Mouse (Mus musculus): ENCODE data around the gene Sept4.

Sept4 gene

DNA sequence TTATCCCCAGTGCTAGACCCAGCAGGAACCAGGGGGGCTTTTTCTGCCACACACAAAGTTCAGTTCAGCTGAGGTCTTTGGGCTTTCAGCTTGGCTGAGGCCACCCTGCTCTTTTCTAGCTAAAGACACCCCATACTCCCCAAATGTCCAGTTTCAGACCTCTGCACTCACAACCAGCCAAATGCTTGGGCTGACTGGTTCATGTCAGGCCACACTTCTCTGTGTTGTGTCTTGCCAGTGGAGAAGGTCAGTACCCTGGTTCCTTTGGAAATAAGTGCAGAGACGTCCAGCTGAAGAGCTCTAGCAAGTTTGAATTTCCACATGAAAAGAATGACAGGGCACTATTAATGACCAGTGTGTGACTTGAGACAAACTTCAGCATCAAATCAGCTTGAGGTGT lies 11.0 kb downstream of the Sept4 start:
- DNase-seq = no peak

DNA sequence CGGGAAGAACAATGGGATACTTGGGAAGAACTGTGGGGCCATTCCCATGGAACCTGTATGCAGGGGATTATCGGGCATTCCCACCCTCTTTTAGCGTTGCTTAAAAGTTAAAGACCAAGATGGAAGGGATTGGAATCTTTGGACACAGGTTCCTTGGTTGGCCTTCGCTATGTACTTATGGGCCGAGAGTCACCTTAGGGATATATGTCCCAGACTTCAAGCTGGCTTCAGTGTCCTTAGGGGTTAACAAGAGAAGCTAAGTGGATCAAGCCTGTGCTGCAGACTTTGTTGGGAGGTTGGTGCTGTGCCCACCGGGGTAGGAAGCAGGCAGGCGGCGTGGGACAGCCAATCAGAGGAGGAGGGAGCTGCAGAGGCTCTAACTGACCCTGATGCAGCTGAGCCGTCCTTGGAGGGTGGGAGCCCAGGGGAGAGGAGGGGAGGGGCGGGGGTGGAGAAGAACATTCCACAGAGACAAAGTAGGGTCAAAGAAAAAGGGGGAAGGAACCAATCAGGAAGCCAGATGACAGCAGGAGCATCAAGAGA lies 11.9 kb downstream of the Sept4 start:
- DNase-seq = peak in 1 of 2 experiments; percentile 11

DNA sequence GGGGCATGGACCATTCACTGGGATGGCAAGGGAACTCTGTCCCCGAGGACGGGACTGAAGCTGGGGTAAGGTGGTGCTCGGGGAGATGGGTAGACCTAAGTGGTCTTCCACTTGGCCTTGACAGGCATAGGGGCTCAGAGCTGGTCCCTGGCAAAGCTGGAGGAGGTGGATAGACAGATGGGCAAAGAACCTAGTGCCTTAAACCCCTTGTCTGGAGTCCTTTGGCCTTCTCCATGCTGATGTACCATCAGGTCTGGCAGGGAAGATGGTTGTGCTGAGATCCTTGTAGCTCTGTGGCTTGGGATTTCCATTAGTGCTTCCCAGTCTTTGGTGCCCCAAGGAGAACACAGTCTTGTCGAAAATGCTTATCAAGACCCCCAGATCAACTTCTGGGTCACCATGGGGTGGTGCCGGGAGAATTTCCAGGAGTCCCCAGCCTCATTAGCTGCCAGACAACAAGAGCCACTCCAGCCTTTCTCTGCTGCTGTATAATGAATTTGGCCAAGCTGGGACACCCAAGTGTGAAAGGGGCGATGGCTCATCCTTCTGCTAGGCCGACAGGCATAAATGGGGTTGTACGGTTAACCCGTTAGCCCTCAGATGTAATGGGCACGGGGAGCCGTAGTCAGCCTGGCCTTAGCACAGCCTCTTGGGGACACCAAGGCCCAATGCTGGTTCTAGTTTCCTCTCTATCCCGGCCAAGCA lies 12.6 kb downstream of the Sept4 start:
- no peak for DNase-seq

- DNase-seq = no peak
These were observed 13.4 kb downstream of the Sept4 start for GRCm38 (mm10) chr11:87581933-87582710.

- no peak for DNase-seq
These were observed 14.8 kb downstream of the Sept4 start for GRCm38 (mm10) chr11:87583291-87584034.

GRCm38 (mm10) chr11:87584711-87585505 lies 16.2 kb downstream of the Sept4 start:
- peak; percentile 64 to 77 for DNase-seq

DNA sequence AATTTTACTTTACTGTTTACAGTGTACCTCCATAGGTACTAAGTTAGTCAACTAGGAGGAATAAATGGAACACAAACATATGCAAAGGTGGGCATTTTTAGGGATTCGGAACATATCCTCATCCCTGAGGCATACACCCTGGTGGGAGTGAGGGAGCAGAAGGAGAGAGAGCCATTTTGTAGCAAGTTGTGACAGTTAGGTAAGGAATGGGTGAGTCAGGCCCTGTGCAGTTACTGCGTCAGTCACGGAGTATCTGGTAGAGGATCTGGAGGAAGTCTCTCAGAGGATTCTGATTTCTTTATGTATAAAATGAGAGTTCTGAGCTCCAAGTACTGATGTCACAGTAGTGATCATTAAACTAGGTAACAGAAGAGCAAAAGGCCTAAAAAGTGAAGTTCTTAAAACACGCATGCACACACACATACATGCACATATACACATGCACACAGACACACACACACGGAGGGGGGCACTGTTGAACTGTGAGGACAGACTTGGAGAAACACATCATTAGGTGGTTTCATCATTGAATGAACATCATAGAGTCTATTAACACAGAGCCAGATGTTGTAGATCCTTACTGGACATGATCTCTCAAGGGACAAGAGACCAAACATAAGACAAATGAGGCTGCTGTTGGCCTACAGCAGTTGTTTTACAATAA lies 18.6 kb downstream of the Sept4 start:
- no peak for DNase-seq

DNA sequence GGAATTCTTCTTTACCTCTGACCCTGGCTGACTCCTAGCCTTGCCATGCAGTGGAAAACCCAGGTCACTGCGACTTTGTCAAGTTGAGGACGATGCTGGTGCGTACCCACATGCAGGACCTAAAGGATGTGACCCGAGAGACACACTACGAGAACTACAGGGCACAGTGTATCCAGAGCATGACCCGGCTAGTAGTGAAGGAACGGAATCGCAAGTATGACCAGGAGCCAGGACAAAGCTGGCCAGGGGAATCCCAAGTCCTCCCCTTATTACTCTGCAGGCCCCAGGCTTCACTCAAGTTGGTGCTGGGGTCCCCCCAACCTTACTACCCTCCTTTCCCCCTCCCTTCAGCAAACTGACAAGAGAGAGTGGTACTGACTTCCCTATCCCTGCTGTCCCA lies 20.9 kb downstream of the Sept4 start:
- DNase-seq = no peak

GRCm38 (mm10) chr11:87590841-87591525 lies 22.3 kb downstream of the Sept4 start:
- DNase-seq = peak; percentile 42 to 65

- DNase-seq = peak; percentile 98 to 99
These were observed 23.0 kb downstream of the Sept4 start, which contains the start of gene Mtmr4 for GRCm38 (mm10) chr11:87591526-87592353. Gene Mtmr4, plus strand, starts transcription at chr11:87592162.

DNA sequence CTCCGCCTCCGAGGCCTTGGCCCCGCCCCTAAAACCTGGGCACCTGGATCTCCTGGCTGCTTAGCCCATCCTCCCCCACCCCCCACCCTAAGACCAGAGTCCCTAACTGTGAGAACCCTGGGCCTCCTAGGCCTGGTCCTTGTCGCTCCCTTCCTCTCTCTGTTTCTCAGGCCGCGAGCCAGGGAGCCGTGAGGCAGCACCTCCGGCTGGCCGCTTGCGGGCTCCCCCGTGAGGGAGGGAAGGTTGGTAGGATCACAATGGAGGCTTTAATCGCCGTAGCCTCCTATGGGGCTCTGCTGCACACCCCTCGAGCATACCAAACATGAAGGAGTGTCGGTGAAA lies 23.6 kb downstream of the Sept4 start:
- DNase-seq = no peak

DNA sequence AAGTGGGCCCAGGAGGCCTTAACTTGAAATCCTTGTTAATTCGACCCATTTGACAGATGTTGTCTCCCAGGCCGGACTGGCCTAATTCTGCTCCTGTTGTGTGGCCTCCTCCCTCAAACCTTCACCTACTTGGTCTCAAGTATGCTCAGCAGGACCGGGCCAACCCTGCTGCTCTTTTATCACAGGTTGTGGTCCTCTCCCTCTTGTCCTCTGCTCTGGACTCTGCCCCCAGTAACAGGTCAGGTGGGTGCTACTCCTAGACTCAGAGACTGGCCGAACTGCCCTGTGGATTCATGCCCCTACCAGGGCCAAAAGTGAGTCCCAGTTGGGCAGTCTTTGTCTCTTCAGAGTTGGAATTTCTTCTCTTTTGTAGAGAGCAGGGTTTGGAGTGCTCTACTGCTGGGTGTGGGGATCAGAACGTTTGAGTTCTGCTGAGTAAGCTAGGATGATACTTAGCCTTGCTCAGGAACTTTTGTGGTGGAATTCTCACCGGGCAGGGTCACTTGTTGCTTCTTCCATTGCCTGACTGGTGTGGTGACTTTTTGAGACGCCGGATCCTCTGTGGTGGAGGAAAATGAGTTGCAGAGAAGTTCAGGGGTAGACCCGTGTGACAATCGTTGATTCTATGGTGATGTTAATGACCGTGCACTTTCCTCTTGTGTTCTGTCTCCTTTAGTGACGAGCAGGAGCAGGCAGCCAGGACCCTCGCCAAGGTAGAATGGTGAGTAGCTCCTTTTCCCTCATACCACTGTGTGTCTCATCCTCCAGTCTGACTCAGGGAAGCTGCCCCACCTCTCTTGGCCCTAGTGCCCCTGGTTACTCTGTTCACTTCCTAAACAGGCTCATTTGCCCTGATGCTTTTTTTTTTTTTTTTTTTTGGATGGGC lies 24.3 kb downstream of the Sept4 start:
- DNase-seq = peak in 1 of 2 experiments; percentile 55

GRCm38 (mm10) chr11:87595327-87595841 lies 26.7 kb downstream of the Sept4 start:
- DNase-seq = peak; percentile 88 to 92

- DNase-seq = peak; percentile 33 to 49
These were observed 27.3 kb downstream of the Sept4 start for GRCm38 (mm10) chr11:87595976-87596375.

DNA sequence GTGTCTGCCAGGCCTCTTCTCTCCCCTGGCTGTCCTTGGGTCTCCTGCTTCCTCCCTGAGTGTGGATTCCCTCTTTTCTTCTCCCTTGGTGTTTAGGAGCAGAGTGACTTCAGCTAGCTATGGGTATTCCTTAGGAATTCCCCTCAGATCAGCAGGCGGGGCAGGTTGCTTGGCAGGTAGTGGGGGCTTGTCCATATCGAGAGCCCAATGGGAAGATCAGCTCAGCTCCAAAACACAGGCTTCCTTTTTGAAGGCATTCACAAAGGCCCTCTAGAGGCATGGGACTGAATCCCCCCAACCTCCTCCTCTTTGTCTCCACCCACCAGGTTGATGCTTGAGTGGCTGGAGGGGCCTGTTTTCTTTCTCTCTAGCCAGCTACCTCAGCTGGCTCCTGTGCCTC lies 27.8 kb downstream of the Sept4 start:
- peak in 1 of 2 experiments; percentile 19 for DNase-seq

DNA sequence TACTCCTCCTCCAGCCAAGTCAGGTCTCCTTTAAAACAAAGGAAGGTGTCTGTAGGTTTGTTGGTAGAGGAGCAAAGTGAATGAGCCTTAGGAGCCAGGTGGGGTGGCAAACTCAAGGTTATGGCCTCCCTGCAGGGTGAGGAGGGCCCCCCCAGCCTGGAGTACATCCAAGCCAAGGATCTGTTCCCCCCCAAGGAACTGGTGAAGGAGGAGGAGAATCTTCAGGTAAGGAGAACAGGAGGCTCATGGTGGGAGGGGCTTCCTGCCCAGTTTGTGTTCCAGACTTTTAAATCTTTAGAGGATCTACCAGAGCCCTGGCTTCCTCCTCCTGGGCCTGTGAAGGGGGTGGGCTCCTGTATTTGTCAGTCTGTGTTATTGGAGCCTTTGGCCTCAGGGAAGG lies 28.4 kb downstream of the Sept4 start:
- peak in 1 of 2 experiments; percentile 2 for DNase-seq

DNA sequence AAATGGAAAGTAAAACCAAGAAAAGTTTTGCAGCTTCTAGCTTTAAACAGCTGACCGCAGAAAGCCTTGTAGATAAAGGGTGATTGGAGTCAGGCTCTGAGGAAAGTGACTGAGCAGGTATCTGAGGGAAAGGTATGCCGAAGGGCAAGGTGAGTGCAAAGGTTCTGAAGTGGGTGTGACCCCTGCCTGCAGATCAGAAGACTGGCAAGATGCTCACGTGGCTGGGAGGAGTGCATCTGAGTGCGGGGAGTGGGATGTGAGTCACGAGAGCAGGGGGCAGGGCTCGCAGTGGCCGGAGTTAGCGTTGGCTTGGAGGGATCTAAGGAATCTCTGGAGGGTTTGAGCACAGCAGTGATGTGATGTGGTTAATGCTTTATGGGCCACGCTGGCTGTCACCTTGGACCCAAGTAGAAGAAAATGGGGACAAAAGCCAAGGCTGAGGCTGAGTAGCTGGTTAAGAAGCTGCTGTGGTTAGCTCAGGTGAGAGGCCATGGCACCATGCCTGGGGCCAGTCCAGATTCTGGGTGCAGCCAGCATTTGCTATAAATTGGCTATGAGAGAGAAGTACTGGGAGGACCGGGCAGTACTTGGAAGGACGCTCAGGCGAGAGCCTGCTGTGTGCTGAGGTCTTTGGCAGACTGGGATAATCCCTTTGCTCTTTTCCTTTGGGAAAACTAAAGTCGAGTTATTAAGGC lies 30.8 kb downstream of the Sept4 start:
- no peak for DNase-seq

DNA sequence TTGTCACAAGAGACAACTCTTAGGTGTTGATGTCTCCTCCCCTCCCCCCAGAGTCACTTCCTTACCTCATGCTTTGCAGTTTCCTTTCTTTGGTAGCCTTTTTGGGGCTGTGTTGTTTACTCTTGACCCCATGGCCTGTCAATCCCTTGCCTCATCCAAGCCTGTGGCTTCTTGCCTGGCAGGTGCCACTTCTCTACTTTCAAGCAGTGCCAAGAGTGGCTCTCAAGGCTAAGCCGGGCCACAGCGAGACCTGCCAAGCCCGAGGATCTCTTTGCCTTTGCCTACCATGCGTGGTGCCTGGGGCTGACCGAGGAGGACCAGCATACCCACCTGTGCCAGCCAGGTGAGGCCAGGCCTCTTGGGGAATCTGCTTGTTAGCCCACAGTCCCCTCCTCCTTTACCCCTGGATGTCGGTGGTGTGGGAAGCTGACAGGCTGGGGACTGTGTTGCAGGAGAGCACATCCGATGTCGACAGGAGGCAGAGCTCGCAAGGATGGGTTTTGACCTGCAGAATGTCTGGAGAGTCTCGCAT lies 31.7 kb downstream of the Sept4 start:
- DNase-seq = peak in 1 of 2 experiments; percentile 0

Measured in kidney, postnatal 4 days (tissue).